Mouse (Mus musculus): ENCODE data around the gene Pbxip1.

The Pbxip1 gene

DNA sequence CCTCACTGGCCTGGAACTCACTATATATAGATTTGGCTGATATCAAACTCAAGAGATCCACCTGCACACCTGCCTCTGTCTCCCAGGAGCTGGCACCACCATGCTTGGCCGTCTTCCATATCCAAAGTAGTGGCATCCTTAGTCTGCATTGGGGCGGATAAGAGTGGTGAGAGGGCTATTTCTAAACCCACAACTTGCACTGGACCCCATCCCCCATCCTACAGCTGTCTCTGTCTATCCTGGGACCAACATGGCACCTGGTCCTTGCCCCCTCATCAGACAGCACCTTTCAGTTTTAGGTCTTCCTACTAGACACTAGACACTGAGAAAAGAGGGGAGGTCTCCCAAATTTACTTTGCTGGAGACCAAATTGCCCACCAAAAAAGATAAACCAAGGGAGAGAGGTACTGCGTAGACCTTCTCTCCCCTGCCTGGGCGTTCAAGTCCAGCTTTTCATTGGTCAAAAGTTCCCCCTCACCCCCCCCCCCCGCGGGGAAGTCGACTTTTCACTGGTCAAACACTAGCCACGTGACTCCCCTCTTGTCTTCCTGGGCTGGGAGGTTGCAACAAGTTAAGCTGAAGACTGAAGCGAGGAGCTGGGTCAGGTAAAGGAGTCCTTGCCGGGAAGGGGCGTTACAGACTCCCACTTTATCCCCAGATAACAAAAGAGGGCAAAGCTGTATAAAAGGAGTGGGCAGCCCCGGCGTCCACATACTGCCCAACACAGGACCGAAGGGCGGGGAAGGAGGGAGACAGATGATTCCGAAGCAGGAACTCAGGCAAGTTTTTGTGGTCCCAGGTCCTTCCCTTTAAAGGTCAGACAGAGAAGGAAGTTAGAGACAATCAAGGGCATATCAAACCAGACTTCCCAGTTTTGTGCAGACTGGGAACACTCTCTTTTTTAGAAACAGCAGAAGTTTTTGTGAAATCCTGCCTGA is at the start of gene Pbxip1:
Gene Pbxip1 (plus strand): TSS at position 531 of the 938 bp plus-strand sequence.
- peak; percentile 82 for DNase-seq

- no peak for DNase-seq
Observed at GRCm38 (mm10) chr3:89387632-89388031, 48.9 kb upstream of the Pbxip1 start.

GRCm38 (mm10) chr3:89388134-89388881 is 48.2 kb upstream of the Pbxip1 start:
- peak; percentile 69 for DNase-seq

- DNase-seq: peak; percentile 54
Observed at GRCm38 (mm10) chr3:89388901-89389740, 47.4 kb upstream of the Pbxip1 start.

- DNase-seq: peak; percentile 50
Observed at GRCm38 (mm10) chr3:89390111-89390515, 46.4 kb upstream of the Pbxip1 start.

- DNase-seq: no peak
Observed at GRCm38 (mm10) chr3:89390699-89391662, 45.5 kb upstream of the Pbxip1 start.

DNA sequence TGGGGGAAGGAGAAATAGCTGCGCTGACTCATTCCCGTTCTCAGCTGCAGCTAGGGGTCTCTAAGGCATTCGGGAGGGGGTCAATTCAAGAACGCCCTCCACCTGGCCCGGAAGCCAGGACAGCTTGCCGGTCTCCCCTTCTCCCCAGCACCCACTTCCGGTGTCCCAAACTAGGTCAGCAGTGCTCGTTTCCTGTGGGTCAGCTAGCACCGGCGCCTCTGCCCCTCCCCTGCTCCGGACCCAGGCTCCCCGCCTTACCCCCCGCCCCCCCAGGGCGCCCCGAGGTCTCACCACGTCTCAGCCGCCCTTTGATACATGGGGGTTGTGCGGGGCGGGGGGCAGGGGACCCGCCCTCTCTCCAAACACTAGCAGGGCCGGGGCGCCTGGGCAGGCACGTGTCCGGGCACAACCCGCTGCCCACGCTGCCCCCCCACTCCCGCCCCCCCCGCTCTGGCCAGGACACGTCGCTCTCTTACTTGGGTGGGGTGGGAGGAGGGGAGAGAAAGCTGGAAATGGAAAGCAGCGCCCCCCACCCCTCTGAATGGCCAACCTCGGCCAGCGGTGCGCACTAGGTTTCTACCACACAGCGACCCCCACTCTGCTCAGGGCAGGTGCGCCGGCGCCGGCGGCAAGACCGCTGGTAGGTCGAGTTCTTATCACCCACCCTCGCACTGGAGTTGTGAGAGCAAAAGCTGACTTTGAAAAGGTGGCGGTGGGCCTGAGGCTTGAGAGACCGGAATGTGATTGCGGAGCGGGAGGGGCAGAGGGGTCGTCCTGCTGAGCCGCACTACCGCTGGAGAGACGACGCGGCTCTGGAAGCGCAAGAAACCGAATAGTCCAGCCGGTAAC is 44.6 kb upstream of the Pbxip1 start:
- peak; percentile 80 for DNase-seq

- peak; percentile 60 for DNase-seq
Observed at GRCm38 (mm10) chr3:89392871-89393311, 43.6 kb upstream of the Pbxip1 start.

DNA sequence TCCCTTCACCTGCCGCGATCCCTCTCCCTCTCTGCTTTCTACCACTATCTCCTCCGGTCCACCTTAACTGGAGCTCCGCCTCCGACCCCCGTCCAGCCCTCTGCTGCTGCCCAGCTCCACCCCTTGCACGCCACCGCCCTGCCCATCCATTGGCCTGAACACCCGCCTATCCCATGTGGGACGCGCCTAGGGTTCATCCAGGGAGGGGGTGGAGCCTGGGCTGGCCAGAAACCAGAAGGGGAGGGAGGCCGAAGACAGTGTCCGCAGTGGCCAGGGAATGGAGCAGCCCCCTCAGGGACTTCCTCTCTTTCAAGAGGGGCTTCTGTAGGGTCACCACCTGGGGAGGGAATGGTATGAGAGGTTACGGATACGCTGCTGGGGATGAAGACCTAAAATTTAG is 42.9 kb upstream of the Pbxip1 start:
- peak; percentile 99 for DNase-seq

- DNase-seq: peak; percentile 94
Observed at GRCm38 (mm10) chr3:89394006-89394893, 42.3 kb upstream of the Pbxip1 start, which contains the start of gene Zbtb7b. Gene Zbtb7b (minus strand): TSS chr3:89394776.

DNA sequence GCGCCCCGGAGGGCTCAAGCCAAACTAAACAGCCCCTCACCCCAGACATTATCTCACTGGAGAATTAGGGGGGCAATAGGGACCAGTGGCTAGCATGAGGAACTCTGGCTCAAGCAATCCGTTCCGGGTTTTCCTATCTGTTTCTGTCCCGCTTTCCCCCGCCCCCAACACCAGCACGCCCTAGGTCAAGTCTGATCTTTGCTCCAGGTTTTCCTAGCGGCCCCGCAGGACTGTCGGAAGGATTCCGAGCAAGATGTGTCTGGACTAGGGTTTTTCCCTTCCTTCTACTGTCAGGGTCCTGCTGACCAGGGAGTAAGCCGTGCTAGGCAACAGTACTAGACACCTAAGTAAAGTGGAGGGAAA is 41.6 kb upstream of the Pbxip1 start:
- DNase-seq: peak; percentile 94

- DNase-seq: peak; percentile 47
Observed at GRCm38 (mm10) chr3:89395419-89395805, 41.1 kb upstream of the Pbxip1 start.

DNA sequence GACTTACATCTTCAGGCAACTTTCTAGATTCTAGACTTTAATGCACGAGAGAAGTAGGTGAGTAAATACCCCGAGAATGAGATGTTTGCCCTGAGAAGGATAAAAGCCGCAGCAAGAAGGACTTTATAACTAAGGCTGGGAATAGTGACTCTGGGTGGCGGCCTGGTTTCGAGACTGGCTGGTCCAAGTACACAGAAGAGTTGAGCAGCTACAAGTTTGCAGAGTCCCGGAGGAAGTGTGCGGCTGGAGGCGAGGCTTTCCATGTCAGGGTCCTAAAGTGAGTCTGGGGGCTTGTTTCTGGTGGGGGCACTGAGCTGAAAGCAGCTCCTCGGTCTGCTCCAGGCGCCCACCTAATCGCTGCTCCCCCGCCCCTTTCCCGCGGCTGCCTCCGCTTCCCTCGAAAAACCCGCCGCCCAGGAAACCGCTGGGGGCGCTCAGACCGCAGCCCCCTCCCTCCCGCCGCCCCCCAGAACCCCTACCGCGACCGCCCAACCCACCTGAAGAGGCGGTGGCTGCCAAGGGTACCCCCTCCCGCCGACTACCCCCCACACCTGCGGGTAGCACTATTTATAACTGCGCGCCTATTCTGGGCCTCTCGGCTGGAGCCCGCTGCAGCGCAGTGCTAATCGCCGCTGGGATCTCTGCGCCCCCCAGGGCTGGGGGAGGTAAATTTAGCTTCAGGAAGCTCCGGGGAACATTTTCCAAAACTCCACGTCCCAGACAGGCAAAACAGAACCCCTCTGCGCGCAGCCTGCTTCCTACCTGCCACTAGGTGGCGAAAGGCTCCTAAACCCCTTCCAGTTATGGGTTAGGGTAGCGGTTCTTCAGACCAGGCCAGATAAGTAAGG is 40.5 kb upstream of the Pbxip1 start:
- DNase-seq: peak; percentile 86

DNA sequence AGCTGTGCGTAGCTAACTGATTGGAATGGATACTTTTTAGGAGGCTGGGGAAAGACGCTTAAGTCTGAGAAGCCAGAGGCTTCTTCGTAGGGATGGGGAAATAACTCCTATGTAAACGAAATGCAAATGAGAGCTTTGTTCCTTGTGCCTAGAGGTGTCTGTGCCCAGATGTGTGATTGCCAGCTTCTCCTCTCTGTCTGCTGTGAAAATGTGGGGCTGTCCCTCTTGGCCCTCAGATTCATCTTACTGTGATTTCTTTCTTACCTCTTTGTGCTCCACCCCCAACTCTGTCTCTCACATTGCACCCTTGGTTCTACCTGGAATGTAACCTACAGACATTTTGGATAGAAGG is 39.9 kb upstream of the Pbxip1 start:
- no peak for DNase-seq

GRCm38 (mm10) chr3:89401329-89401728 is 35.2 kb upstream of the Pbxip1 start:
- no peak for DNase-seq

- DNase-seq: no peak
Observed at GRCm38 (mm10) chr3:89402693-89403092, 33.8 kb upstream of the Pbxip1 start, which contains the start of gene Lenep. Gene Lenep (minus strand): TSS chr3:89402793.

DNA sequence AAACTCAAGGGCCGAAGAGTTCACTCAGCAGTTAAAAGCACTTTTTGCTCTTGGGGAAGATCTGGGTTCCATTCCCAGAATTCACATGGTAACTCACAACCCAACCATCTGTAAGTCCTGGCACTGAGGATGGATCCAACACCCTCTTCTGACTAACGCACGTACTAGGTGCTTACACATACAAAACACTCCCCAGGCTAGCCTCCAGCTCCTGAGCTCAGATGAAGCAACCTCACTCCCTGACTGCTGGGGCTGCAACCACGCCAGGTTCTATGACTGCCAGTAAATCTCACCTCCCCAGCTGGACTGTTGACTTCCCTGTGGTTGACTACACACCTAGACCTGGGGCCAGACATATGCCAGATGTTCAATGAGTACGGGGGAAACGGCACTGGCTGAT is 29.6 kb upstream of the Pbxip1 start:
- no peak for DNase-seq

GRCm38 (mm10) chr3:89408448-89408847 is 28.1 kb upstream of the Pbxip1 start:
- DNase-seq: no peak

- DNase-seq: no peak
Observed at GRCm38 (mm10) chr3:89409701-89410100, 26.8 kb upstream of the Pbxip1 start.

All from kidney, adult 9 months (tissue).